Mouse (Mus musculus) MEL (cell line): ENCODE data around the gene Abcc5. TPM values are rescaled to one million over a fixed set of nuclear protein-coding genes. Genes with fewer than 3 reads are reported as not detected.

Experiments
- DNase-seq: peaks from one replicate; pipeline ENCODE4 v3.0.0; 2011; ENCODE audit warnings: low read depth, low spot score
- H3K27ac ChIP-seq: 2 replicates; pipeline ENCODE4 v1.5.1; 2012; ENCODE audit warnings: low read depth, mild to moderate bottlenecking, control low read depth, low read length, moderate library complexity; ENCODE audit not compliant: control insufficient read depth
- H3K27me3 ChIP-seq, 2 experiments: fragments of 150-350 bp in 1 of 2; sonication (generic) in 1 of 2; 2 replicates each; pipeline ENCODE4 v1.6.1; 2012; ENCODE audit warnings: low read length in 2 of 2, mild to moderate bottlenecking in 2 of 2, improper control_type of control experiment in 1 of 2, moderate library complexity in 1 of 2; ENCODE audit not compliant: insufficient read depth in 2 of 2, control insufficient read depth in 1 of 2
- H3K36me3 ChIP-seq, 2 experiments: 2 replicates each; pipeline ENCODE4 v1.6.1; 2012 to 2014; ENCODE audit warnings: low read length in 2 of 2, improper control_type of control experiment in 1 of 2, inconsistent platforms in 1 of 2, mild to moderate bottlenecking in 1 of 2; ENCODE audit not compliant: insufficient read depth in 2 of 2, control insufficient read depth in 1 of 2
- H3K4me1 ChIP-seq, 2 experiments: fragments of 150-350 bp in 1 of 2; sonication (generic) in 1 of 2; 2 replicates each; pipeline ENCODE4 v1.6.1; 2012; ENCODE audit warnings: low read length in 2 of 2, improper control_type of control experiment in 1 of 2, mild to moderate bottlenecking in 1 of 2; ENCODE audit not compliant: insufficient read depth in 2 of 2, control insufficient read depth in 1 of 2
- H3K4me3 ChIP-seq, 2 experiments: fragments of 150-350 bp in 1 of 2; sonication (generic) in 1 of 2; 2 replicates each; pipeline ENCODE4 v1.5.1; 2012; ENCODE audit warnings: low read depth in 2 of 2, low read length in 2 of 2, mild to moderate bottlenecking in 2 of 2, moderate library complexity in 2 of 2, control low read depth in 1 of 2, improper control_type of control experiment in 1 of 2; ENCODE audit not compliant: control insufficient read depth in 1 of 2, insufficient read depth in 1 of 2
- H3K79me2 ChIP-seq: 2 replicates; pipeline ENCODE4 v1.6.1; 2012; ENCODE audit warnings: mild to moderate bottlenecking, low read length, moderate library complexity; ENCODE audit not compliant: control insufficient read depth, poor library complexity, insufficient read depth
- H3K9ac ChIP-seq: 2 replicates; pipeline ENCODE4 v1.6.1; 2012; ENCODE audit warnings: low read depth, mild to moderate bottlenecking, control low read depth, low read length, moderate library complexity; ENCODE audit not compliant: control insufficient read depth, poor library complexity, severe bottlenecking
- H3K9me3 ChIP-seq: fragments of 150-350 bp; sonication (generic); replicated peaks from 2 replicates; pipeline ENCODE4 v1.6.1; 2012; ENCODE audit warnings: mild to moderate bottlenecking, low read length, improper control_type of control experiment, moderate library complexity; ENCODE audit not compliant: insufficient read depth
- BHLHE40 ChIP-seq: IDR thresholded peaks from 2 replicates; pipeline ENCODE4 v1.6.1; 2012; ENCODE audit warnings: low read depth, mild to moderate bottlenecking, inconsistent platforms, low read length, improper control_type of control experiment, borderline replicate concordance
- CHD1 ChIP-seq: IDR thresholded peaks from 2 replicates; pipeline ENCODE4 v1.6.1; 2012; ENCODE audit warnings: low read depth, mild to moderate bottlenecking, inconsistent platforms, low read length, improper control_type of control experiment
- CHD2 ChIP-seq: IDR thresholded peaks from 2 replicates; pipeline ENCODE4 v1.6.1; 2011; ENCODE audit warnings: low read length, improper control_type of control experiment
- CTCF ChIP-seq, 3 experiments: IDR thresholded peaks in 2 of 3; conservative IDR thresholded peaks in 1 of 3; 2 replicates each; pipeline ENCODE4 v1.5.1; 2011 to 2012; ENCODE audit warnings: low read length in 3 of 3, low read depth in 2 of 3, mild to moderate bottlenecking in 2 of 3, improper control_type of control experiment in 1 of 3, inconsistent platforms in 1 of 3, mixed read lengths in 1 of 3, moderate library complexity in 1 of 3; ENCODE audit not compliant: control insufficient read depth in 1 of 3, insufficient read depth in 1 of 3, poor library complexity in 1 of 3, severe bottlenecking in 1 of 3
- E2F4 ChIP-seq: IDR thresholded peaks from 2 replicates; pipeline ENCODE4 v1.6.1; 2011; ENCODE audit warnings: low read depth, low read length, improper control_type of control experiment, borderline replicate concordance
- ETS1 ChIP-seq: IDR thresholded peaks from 2 replicates; pipeline ENCODE4 v1.6.1; 2012; ENCODE audit warnings: low read depth, mild to moderate bottlenecking, inconsistent platforms, low read length, improper control_type of control experiment, moderate library complexity
- GABPA ChIP-seq: IDR thresholded peaks from 2 replicates; pipeline ENCODE4 v1.6.1; 2012; ENCODE audit warnings: low read depth, mild to moderate bottlenecking, inconsistent platforms, low read length, improper control_type of control experiment, moderate library complexity
- GATA1 ChIP-seq: IDR thresholded peaks from 2 replicates; pipeline ENCODE4 v1.6.1; 2011; ENCODE audit warnings: low read depth, low read length, improper control_type of control experiment
- HCFC1 ChIP-seq: IDR thresholded peaks from 2 replicates; pipeline ENCODE4 v1.6.1; 2012; ENCODE audit warnings: low read depth, mild to moderate bottlenecking, inconsistent platforms, low read length, improper control_type of control experiment, moderate library complexity
- MAFK ChIP-seq: IDR thresholded peaks from 2 replicates; pipeline ENCODE4 v1.6.1; 2011; ENCODE audit warnings: low read depth, mild to moderate bottlenecking, low read length, improper control_type of control experiment, borderline replicate concordance
- MAX ChIP-seq: IDR thresholded peaks from 2 replicates; pipeline ENCODE4 v1.6.1; 2011; ENCODE audit warnings: low read length, improper control_type of control experiment
- MYC ChIP-seq: IDR thresholded peaks from 2 replicates; pipeline ENCODE4 v1.6.1; 2011; ENCODE audit warnings: low read depth, mild to moderate bottlenecking, low read length, improper control_type of control experiment, moderate library complexity
- POLR2A ChIP-seq, 2 experiments: IDR thresholded peaks; 2 replicates each; pipeline ENCODE4 v1.6.1; 2011 to 2012; ENCODE audit warnings: low read length in 2 of 2, mild to moderate bottlenecking in 2 of 2, control low read depth in 1 of 2, improper control_type of control experiment in 1 of 2, low read depth in 1 of 2, moderate library complexity in 1 of 2; ENCODE audit not compliant: control insufficient read depth in 1 of 2, insufficient read depth in 1 of 2, poor library complexity in 1 of 2
- POLR2AphosphoS2 ChIP-seq: IDR thresholded peaks from 2 replicates; pipeline ENCODE4 v1.6.1; 2011; ENCODE audit warnings: low read length, improper control_type of control experiment
- POLR2AphosphoS5 ChIP-seq: IDR thresholded peaks from 2 replicates; pipeline ENCODE4 v1.6.1; 2012; ENCODE audit warnings: low read depth, borderline replicate concordance, mild to moderate bottlenecking, inconsistent platforms, low read length, moderate library complexity, mixed read lengths
- RAD21 ChIP-seq: IDR thresholded peaks from 2 replicates; pipeline ENCODE4 v1.6.1; 2011; ENCODE audit warnings: mild to moderate bottlenecking, low read depth, low read length, improper control_type of control experiment
- RCOR1 ChIP-seq: IDR thresholded peaks from 2 replicates; pipeline ENCODE4 v1.6.1; 2012; ENCODE audit warnings: low read depth, mild to moderate bottlenecking, inconsistent platforms, low read length, improper control_type of control experiment
- TBP ChIP-seq: IDR thresholded peaks from 2 replicates; pipeline ENCODE4 v1.8.0; 2011; ENCODE audit warnings: low read depth, low read length, improper control_type of control experiment
- UBTF ChIP-seq: IDR thresholded peaks from 2 replicates; pipeline ENCODE4 v1.6.1; 2012; ENCODE audit warnings: low read depth, mild to moderate bottlenecking, inconsistent platforms, low read length, improper control_type of control experiment, moderate library complexity, borderline replicate concordance; ENCODE audit not compliant: insufficient read depth
- ZKSCAN1 ChIP-seq: IDR thresholded peaks from 2 replicates; pipeline ENCODE4 v1.6.1; 2012; ENCODE audit warnings: low read depth, mild to moderate bottlenecking, inconsistent platforms, low read length, improper control_type of control experiment, moderate library complexity
- polyA plus RNA-seq, 2 experiments: library from polyadenylated mRNA; stranded (reverse) in 1 of 2; unstranded in 1 of 2; fragments of >175 nt in 1 of 2; fragments of >200 nt in 1 of 2; gene quantifications; 2 replicates each; pipeline versions ENCODE4 v1.2.1 to v1.2.4; 2012; ENCODE audit warnings: low replicate concordance in 2 of 2, low read depth in 1 of 2; ENCODE audit not compliant: insufficient read length in 2 of 2, insufficient read depth in 1 of 2, missing spikeins in 1 of 2
- total RNA-seq: library from RNA; depleted of rRNA; stranded (reverse); fragments of 300-350 nt; gene quantifications from 2 replicates; pipeline ENCODE4 v1.2.3, GENCODE M21; 2012

Gene Abcc5
- total and polyA plus RNA-seq, 3 experiments: 17.6 to 31.7 TPM; not detected in 1

DNA sequence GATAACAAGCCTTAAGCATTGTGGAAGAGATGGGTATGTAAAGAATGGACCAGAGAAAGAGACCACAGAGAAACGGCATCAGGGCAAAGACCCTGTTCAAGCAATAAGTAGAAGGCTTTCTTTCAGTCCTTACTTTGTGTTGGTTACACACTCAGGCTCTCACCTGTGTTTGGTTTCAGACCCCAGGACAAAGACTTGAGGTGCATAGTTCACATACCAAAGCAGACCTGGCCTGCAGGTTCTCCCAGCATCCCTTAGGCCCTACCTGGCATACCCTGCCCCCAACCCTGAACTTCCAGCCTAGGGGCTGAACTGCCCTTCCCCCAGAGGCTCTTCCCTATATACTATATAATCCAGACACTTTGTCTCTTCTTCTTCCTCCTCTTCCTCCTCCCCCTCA is 49.1 kb upstream of the Abcc5 start:
- Histone ChIP-seq H3K27me3 (no peaks in the 10 kb centered on the region), H3K9ac (no peak overlapping the region), H3K27ac (no peak overlapping the region), H3K4me1 (peaks cover 0 to 6% of the 10 kb centered on the region in 2 experiments; a peak in 2 of 4 replicates), H3K36me3 (no peaks in the 10 kb centered on the region), H3K9me3 (no peaks in the 10 kb centered on the region), H3K4me3 (no peak overlapping the region), H3K79me2 (no peaks in the 10 kb centered on the region)
- TF ChIP-seq CTCF (IDR thresholded peaks at IDR 0.05 in 2 of 3, conservative IDR thresholded peaks at IDR 0.05 in 1 of 3; ENCODE audit: control insufficient read depth in 1 of 3, insufficient read depth in 1 of 3, low read depth in 2 of 3, low read length in 3 of 3, poor library complexity in 1 of 3, severe bottlenecking in 1 of 3) (no peak), RCOR1 (no peak), BHLHE40 (no peak), POLR2AphosphoS2 (no peak), GATA1 (no peak), POLR2A (IDR thresholded peaks at IDR 0.05; ENCODE audit: control insufficient read depth in 1 of 2, insufficient read depth in 1 of 2, low read depth in 1 of 2, low read length in 2 of 2, poor library complexity in 1 of 2) (no peak), CHD1 (no peak), RAD21 (no peak), MAFK (no peak), ZKSCAN1 (no peak), E2F4 (no peak), MAX (no peak), HCFC1 (no peak), GABPA (no peak), MYC (no peak), CHD2 (no peak)
- no peak for DNase-seq

DNA sequence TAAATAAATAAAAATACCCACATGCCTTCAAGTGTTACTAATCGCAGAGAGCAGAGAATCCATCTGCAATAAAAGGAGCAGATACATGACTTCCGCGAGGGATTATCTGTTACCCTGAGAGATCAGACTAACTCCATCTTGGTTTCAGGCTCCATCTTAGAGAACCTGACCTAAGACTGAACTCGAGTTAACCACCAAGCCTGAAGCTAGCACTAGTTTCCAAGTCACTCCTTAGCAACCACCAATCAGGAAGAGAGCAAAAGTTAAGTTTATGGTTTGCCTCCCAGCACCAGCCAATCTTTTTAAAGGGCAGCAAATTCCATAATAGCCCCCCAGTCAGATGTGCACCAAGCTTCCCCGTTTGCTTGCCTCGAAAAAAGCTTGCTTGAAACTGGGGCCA is 48.6 kb upstream of the Abcc5 start:
- no peaks in the 10 kb centered on the region for H3K79me2 ChIP-seq
- TF ChIP-seq CHD1: no peak
- no peak for TF ChIP-seq CTCF (IDR thresholded peaks at IDR 0.05 in 2 of 3, conservative IDR thresholded peaks at IDR 0.05 in 1 of 3; ENCODE audit: control insufficient read depth in 1 of 3, insufficient read depth in 1 of 3, low read depth in 2 of 3, low read length in 3 of 3, poor library complexity in 1 of 3, severe bottlenecking in 1 of 3)
- no peaks in the 10 kb centered on the region for H3K27me3 ChIP-seq
- no peak overlapping the region for H3K9ac ChIP-seq
- no peak overlapping the region for H3K27ac ChIP-seq
- DNase-seq: no peak
- H3K4me1 ChIP-seq: peaks cover 0 to 6% of the 10 kb centered on the region in 2 experiments; a peak in 2 of 4 replicates
- H3K9me3 ChIP-seq: no peaks in the 10 kb centered on the region
- H3K36me3 ChIP-seq: no peaks in the 10 kb centered on the region
- H3K4me3 ChIP-seq: no peak overlapping the region

DNA sequence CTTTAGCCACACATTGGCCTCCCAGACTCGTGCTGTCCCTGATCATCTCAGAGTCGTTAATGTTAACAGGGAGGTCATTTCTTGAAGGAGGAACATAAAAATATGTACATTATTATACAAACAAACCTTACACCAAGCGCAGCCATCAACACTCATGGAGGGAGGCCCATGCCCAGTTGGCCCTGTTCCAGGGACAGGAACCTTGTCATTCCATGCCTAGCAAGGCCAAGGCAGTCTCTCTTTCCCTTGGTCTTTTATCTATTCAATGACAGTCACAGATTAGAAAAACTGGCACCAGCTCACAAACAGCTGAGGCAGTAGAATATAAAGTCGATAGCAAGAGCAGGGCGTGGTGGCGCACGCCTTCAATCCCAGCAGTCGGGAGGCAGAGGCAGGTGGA is 48.0 kb upstream of the Abcc5 start:
- no peak overlapping the region for H3K4me3 ChIP-seq
- TF ChIP-seq POLR2A (IDR thresholded peaks at IDR 0.05; ENCODE audit: control insufficient read depth in 1 of 2, insufficient read depth in 1 of 2, low read depth in 1 of 2, low read length in 2 of 2, poor library complexity in 1 of 2) (no peak), POLR2AphosphoS5 (no peak), TBP (no peak), GATA1 (no peak), UBTF (no peak), RAD21 (no peak), ETS1 (peak; percentile 36; the same call in 1 of the 2 replicates)
- TF ChIP-seq, all 39 proteins: peak for 1
- no peaks in the 10 kb centered on the region for H3K9me3 ChIP-seq
- H3K79me2 ChIP-seq: no peaks in the 10 kb centered on the region
- no peak overlapping the region for H3K9ac ChIP-seq
- H3K27ac ChIP-seq: no peak overlapping the region
- DNase-seq: no peak
- peaks cover 0 to 6% of the 10 kb centered on the region in 2 experiments; a peak in 2 of 4 replicates for H3K4me1 ChIP-seq
- no peaks in the 10 kb centered on the region for H3K36me3 ChIP-seq
- no peaks in the 10 kb centered on the region for H3K27me3 ChIP-seq
